Mouse (Mus musculus) heart, embryonic 11.5 days (tissue): ENCODE results near the gene Chrna9. TPM values are rescaled to one million over a fixed set of nuclear protein-coding genes. Genes with fewer than 3 reads are reported as not detected.
A peak's percentile ranks its signal among the peaks of the same experiment; 100 is the strongest.

Source experiments
- ATAC-seq: fragments of 200-750 bp; cut with Nextera tagmentation; replicated peaks from 2 replicates; pipeline ENCODE4 v1.8.0; 2017; ENCODE audit warnings: moderate library complexity; ENCODE audit not compliant: insufficient number of reproducible peaks, low FRiP score, low TSS enrichment
- H3K27ac ChIP-seq: fragments of 300-500 bp; sonication (generic); 2 replicates; pipeline ENCODE4 v1.5.1; 2014; ENCODE audit warnings: mild to moderate bottlenecking, low read depth, low read length
- H3K27me3 ChIP-seq: fragments of 300-500 bp; sonication (generic); 2 replicates; pipeline ENCODE4 v1.6.1; 2014; ENCODE audit warnings: mild to moderate bottlenecking, low read length, mixed read lengths; ENCODE audit not compliant: control insufficient read depth, insufficient read depth
- H3K36me3 ChIP-seq: fragments of 300-500 bp; sonication (generic); 2 replicates; pipeline ENCODE4 v1.6.1; 2014; ENCODE audit warnings: mild to moderate bottlenecking, low read length, moderate library complexity, mixed read lengths; ENCODE audit not compliant: control insufficient read depth, insufficient read depth
- H3K4me1 ChIP-seq: fragments of 300-500 bp; sonication (generic); 2 replicates; pipeline ENCODE4 v1.6.1; 2014; ENCODE audit warnings: low read length; ENCODE audit not compliant: control insufficient read depth, insufficient read depth
- H3K4me2 ChIP-seq: fragments of 300-500 bp; sonication (generic); 2 replicates; pipeline ENCODE4 v1.6.1; 2014; ENCODE audit warnings: mild to moderate bottlenecking, moderate library complexity
- H3K4me3 ChIP-seq: fragments of 300-500 bp; sonication (generic); 2 replicates; pipeline ENCODE4 v1.5.1; 2014; ENCODE audit warnings: low read depth, low read length
- H3K9ac ChIP-seq: fragments of 300-500 bp; sonication (generic); 2 replicates; pipeline ENCODE4 v1.6.1; 2014; ENCODE audit warnings: mild to moderate bottlenecking, low read depth, low read length, moderate library complexity
- H3K9me3 ChIP-seq: fragments of 300-500 bp; sonication (generic); replicated peaks from 2 replicates; pipeline ENCODE4 v1.6.1; 2016; ENCODE audit warnings: low read length; ENCODE audit not compliant: control insufficient read depth
- whole genome bisulfite sequencing: fragments of 180-500 bp; shearing (Covaris S2); extraction: QIAGEN DNeasy Blood & Tissue Kit; methylation state at CpG from one replicate; pipeline ENCODE4 v1.1.7; 2014; ENCODE audit not compliant: insufficient replicate concordance; 5-methylcytosine and 5-hydroxymethylcytosine counted together
- polyA plus RNA-seq: library from polyadenylated mRNA; unstranded; fragments of >200 nt; fragmentation: Nextera tagmentation; extraction: Ambion mirVana; gene quantifications from 2 replicates; pipeline ENCODE4 v1.2.1, GENCODE M21; 2014

Gene Chrna9
- polyA plus RNA-seq, 1 experiment from 2014 or later, result not detected

DNA sequence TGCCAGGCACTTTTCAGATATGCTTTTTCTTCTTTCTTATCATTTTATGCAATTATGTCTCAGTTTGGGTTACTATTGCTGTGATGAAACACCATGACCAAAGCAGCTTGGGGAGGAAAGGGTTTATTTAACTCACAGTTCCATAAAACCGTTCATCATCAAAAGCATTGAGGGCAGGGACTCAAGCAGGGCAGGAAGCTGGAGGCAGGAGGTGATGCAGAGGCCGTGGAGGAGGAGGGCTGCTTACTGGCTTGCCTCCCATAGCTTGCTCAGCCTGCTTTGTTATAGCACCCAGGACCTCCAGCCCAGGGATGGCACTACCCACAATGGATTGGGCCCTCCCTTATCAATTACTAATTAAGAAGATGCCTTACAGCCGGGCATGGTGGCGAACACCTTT is 6.4 kb downstream of the Chrna9 start:
- H3K9ac ChIP-seq, result no peak overlapping the region
- no peaks in the 10 kb centered on the region for H3K36me3 ChIP-seq
- H3K4me2 ChIP-seq, result no peak overlapping the region
- WGBS, result 69% methylated on average over 4 of the region's 4 CpGs
- no peaks in the 10 kb centered on the region for H3K9me3 ChIP-seq
- H3K4me1 ChIP-seq, result no peaks in the 10 kb centered on the region
- H3K27me3 ChIP-seq, result no peaks in the 10 kb centered on the region
- H3K4me3 ChIP-seq, result no peak overlapping the region
- ATAC-seq, result no peak
- no peak overlapping the region for H3K27ac ChIP-seq

- Histone ChIP-seq H3K36me3 (no peaks in the 10 kb centered on the region), H3K4me1 (no peaks in the 10 kb centered on the region; the same call in 1 of the 2 replicates), H3K9ac (no peak overlapping the region), H3K4me3 (no peak overlapping the region), H3K9me3 (no peaks in the 10 kb centered on the region), H3K27ac (no peak overlapping the region), H3K27me3 (no peaks in the 10 kb centered on the region), H3K4me2 (no peak overlapping the region)
- ATAC-seq, result no peak
- WGBS, result 77% methylated on average over 3 of the region's 3 CpGs
These were observed 15.1 kb downstream of the Chrna9 start for GRCm38 (mm10) chr5:65949822-65950221.

DNA sequence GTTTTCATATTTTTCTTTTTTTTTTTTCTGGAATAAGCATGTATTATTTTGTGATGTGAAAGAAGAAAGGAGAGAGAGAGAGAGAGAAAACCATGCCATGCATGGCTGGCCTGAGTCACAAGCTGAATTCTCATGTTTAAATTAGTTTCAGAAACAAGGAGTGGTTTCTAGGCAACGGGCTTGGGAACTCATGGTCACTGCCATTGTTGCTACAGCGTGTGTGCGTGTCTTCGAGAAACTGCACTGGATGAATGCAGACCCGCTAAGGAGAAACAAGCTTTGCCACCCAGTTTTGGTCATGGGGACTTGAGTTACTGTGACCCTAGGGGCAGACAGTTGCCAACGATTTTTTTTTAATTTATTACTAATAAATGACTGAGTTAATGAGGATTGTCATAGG is 15.5 kb downstream of the Chrna9 start:
- WGBS, result 72% methylated on average over 6 of the region's 6 CpGs
- no peak overlapping the region for H3K9ac ChIP-seq
- no peaks in the 10 kb centered on the region for H3K36me3 ChIP-seq
- no peak overlapping the region for H3K27ac ChIP-seq
- peaks cover 3% of the 10 kb centered on the region for H3K4me1 ChIP-seq
- no peak overlapping the region for H3K4me3 ChIP-seq
- ATAC-seq, result no peak
- H3K4me2 ChIP-seq, result no peak overlapping the region
- H3K9me3 ChIP-seq, result no peaks in the 10 kb centered on the region
- H3K27me3 ChIP-seq, result no peaks in the 10 kb centered on the region

DNA sequence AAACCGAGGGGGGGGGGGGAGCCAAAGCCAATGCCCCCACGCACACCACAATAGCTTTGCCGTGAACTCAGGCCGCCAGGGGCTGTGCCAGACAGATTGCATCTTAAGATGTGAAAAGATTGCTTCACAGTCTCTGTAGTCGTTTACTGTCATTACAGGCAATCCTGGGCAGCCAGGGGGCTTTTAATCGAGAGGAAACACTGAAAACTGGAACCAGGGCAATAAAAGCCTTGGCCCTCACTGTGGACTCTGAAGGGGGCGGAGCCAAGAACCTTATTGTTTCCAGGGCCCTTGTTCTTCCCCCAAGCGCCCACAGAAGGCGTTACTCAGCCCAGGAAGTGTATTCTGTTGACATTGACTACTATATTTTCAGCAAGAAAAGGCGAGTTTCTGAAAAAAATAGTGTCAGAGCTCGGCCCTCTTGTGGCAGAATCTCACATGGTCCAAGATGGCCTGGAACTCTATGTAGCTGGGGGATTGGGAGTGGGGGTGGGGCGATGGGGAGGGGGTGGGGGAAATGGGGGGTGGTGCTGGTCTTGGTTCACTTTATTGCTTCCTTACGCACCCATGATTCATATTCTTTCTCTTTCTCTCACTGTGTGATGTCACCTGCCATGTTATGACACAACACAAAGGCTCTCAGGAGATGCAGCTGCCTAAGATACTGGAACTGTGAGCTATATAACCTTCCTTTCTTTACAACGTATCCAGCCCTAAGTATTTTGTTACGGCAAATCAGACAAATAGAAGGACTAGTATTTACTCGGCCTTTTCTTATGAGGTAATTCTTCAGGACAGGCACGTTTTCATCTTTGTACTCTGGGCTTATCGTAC is 16.2 kb downstream of the Chrna9 start:
- ATAC-seq, result no peak
- H3K9me3 ChIP-seq, result no peaks in the 10 kb centered on the region
- H3K4me1 ChIP-seq, result peaks cover 5% of the 10 kb centered on the region
- WGBS, result 66% methylated on average over 18 of the region's 18 CpGs
- no peaks in the 10 kb centered on the region for H3K27me3 ChIP-seq
- H3K36me3 ChIP-seq, result no peaks in the 10 kb centered on the region
- H3K4me2 ChIP-seq, result no peak overlapping the region
- H3K4me3 ChIP-seq, result no peak overlapping the region
- no peak overlapping the region for H3K27ac ChIP-seq
- no peak overlapping the region for H3K9ac ChIP-seq

DNA sequence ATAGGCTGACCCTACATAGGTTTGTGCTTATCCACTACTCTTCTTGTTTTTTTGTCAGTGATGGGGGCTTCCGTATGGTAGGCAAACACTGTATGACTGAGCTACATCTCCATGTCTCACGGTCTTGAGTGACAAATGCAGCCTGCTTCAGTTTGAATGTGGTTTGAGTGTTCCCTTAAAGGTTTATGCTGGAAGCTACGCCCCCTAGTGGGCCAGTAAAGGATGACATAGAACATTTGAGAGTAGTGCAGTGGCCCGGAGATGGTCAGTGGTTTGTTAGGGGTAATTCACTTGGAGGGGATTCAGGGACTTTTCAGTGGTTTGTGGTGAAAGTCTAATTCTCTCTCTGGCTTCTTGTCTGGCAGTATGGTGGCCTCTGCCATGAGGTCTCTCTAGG is 16.8 kb downstream of the Chrna9 start:
- H3K27me3 ChIP-seq, result no peaks in the 10 kb centered on the region
- ATAC-seq, result no peak
- H3K4me3 ChIP-seq, result no peak overlapping the region
- no peak overlapping the region for H3K27ac ChIP-seq
- peaks cover 5% of the 10 kb centered on the region for H3K4me1 ChIP-seq
- H3K4me2 ChIP-seq, result no peak overlapping the region
- 64% methylated on average over 4 of the region's 4 CpGs for WGBS
- H3K9me3 ChIP-seq, result no peaks in the 10 kb centered on the region
- no peaks in the 10 kb centered on the region for H3K36me3 ChIP-seq
- H3K9ac ChIP-seq, result no peak overlapping the region

DNA sequence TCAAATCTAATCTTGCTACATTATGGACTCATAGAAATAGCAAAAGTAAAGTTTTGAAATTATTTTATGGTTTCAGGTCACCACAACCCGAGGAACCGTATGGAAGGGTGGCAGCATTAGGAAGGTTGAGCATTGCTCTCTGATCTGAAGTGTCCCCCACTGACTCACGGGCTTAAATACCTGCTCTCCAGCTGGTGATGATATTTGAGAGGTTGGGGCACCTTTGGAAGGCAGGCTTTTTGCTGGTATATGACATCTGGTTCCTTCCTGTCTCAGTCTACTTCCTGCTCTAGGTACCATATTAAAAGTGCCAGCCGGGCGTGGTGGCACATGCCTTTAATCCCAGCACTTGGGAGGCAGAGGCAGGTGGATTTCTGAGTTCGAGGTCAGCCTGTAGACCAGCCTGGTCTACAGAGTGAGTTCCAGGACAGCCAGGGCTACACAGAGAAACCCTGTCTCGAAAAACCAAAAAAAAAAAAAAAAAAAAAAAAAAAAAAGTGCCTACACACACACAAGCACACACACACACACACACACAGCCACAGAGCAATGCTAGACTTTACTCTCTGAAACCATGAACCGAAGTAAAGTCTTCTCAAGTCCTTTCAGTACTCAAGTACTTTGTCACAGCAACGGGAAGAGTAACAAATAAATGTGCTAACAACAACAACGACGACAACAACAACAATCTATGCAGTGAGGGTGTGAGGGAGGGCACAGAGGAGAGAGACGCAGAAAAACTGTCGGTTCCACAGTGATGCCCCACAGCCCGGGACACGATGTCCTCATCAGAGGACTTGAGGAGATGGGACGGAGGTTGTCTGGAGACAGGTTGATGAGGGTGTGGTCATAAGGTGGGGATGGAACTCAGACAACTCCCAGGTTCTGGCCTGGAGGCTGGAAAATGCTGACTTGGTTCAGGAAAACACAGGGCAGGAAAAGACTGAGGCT is 19.7 kb downstream of the Chrna9 start:
- peaks cover 5% of the 10 kb centered on the region for H3K4me1 ChIP-seq
- H3K4me3 ChIP-seq, result no peak overlapping the region
- no peaks in the 10 kb centered on the region for H3K36me3 ChIP-seq
- no peak for ATAC-seq
- peak overlapping the region; percentile 50; the same call in 1 of the 2 replicates for H3K27ac ChIP-seq
- WGBS, result 86% methylated on average over 16 of the region's 16 CpGs
- H3K4me2 ChIP-seq, result peak overlapping the region; percentile 56
- H3K9me3 ChIP-seq, result no peaks in the 10 kb centered on the region
- peak overlapping the region; percentile 11; the same call in 1 of the 2 replicates for H3K9ac ChIP-seq
- H3K27me3 ChIP-seq, result no peaks in the 10 kb centered on the region

DNA sequence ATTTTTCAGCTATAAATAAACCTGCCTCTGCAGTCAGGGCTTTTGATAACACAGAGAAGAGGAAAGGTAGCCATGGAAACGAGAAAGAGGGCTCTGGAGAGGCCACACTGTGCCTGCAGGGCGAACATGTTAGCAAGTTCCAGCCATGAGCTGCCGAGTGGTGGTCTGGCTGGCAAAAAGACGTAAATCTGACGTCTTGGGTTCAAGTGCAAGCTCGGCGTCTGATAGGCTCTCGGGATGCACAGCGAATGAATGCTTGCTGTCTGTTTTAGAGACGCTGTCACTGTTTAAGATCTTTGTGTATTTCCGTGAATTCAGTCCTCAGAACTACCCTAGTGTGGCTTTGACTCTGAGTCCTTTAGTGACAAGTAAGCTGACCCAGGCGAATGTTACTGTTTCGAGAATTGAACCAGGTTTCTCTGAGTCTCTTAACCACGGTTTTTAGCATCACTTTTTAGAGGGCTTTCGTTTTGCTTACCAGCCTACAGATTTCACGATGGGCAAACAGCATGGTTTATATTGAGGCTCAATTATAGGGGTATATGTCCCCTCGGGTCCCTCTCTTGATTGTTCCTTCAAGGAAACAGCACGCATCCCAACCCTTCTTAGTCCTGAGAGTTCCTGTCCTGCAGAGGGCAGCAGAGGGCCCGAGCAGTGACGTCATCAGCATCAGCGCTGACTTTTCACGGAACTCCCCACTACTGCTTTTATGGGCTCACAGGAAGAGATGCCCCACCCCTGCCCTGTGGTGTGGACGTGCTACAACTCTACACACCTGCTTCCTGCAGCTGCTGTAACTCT is 20.8 kb downstream of the Chrna9 start:
- Histone ChIP-seq H3K4me2 (peak overlapping the region; percentile 56), H3K9ac (peak overlapping the region; percentile 60), H3K4me1 (peaks cover 5% of the 10 kb centered on the region), H3K36me3 (no peaks in the 10 kb centered on the region), H3K27me3 (no peaks in the 10 kb centered on the region), H3K9me3 (no peaks in the 10 kb centered on the region), H3K4me3 (peak overlapping the region; percentile 29), H3K27ac (peak overlapping the region; percentile 50)
- ATAC-seq, result peak; percentile 62
- WGBS, result 32% methylated on average over 23 of the region's 23 CpGs
